ENCODE assay signal across 26 mouse cellular contexts in genomic region chr2:153083824-153084223, GRCm38 (mm10). TPM values are rescaled to one million over a fixed set of nuclear protein-coding genes. Genes with fewer than 3 reads are reported as not detected.
DNase-seq lines count a peak whose midpoint lies in the region; ATAC-seq and TF ChIP-seq lines count a peak whose summit lies in the region.
"Had no signal": no experiment of that assay in that cellular context is flagged by ENCODE, and none has a peak within 500 bp of the region (broad histone marks: within the 10 kb centered on the region; RNA-seq: fewer than 3 reads in every experiment).

No protein-coding gene starts in this region.

- TF ChIP-seq POLR2A in lung, adult 2 months (IDR thresholded peaks at IDR 0.05; ENCODE audit: borderline replicate concordance, extremely low read depth, low read depth, low read length): no peak

- no peak overlapping the region for H3K9ac ChIP-seq in lung, embryonic 16.5 days (ENCODE audit: low read length)
- H3K9ac ChIP-seq in liver, embryonic 16.5 days (ENCODE audit: low read depth, low read length): no peak overlapping the region
- H3K9ac ChIP-seq: forebrain, embryonic 13.5 days; heart, embryonic 15.5 days; liver, embryonic 14.5 days; stomach, embryonic 15.5 days had no signal

- no peaks in the 10 kb centered on the region for H3K27me3 ChIP-seq in lung, embryonic 16.5 days (ENCODE audit: control insufficient read depth, insufficient read depth, low read depth, low read length)
- H3K27me3 ChIP-seq in liver, embryonic 16.5 days (ENCODE audit: control insufficient read depth, insufficient read depth, low read depth, low read length): no peaks in the 10 kb centered on the region
- H3K27me3 ChIP-seq: Patski; stomach, embryonic 15.5 days had no signal

- no peak for ATAC-seq in lung, embryonic 16.5 days (ENCODE audit: low read depth)
- peak; percentile 37 for ATAC-seq in liver, embryonic 16.5 days (ENCODE audit: low read depth)
- no peak for ATAC-seq in erythroid progenitor cell, adult 5-6 weeks (replicated peaks; ENCODE audit: low FRiP score, poor library complexity, severe bottlenecking)
- ATAC-seq: forebrain, embryonic 13.5 days; hindbrain, embryonic 16.5 days; intestine, embryonic 16.5 days; Patski had no signal

- H3K4me1 ChIP-seq in lung, embryonic 16.5 days (replicated peaks; ENCODE audit: control insufficient read depth, insufficient read depth, low read length): no peaks in the 10 kb centered on the region
- H3K4me1 ChIP-seq in lung, adult 2 months (ENCODE audit: control insufficient read depth, insufficient read depth, low read length): peaks cover 6% of the 10 kb centered on the region
- H3K4me1 ChIP-seq in brown adipose tissue, adult 24 weeks (ENCODE audit: control insufficient read depth, insufficient read depth, insufficient read length, low read length): peaks cover 9% of the 10 kb centered on the region
- no peaks in the 10 kb centered on the region; the same call in 1 of the 2 replicates for H3K4me1 ChIP-seq in liver, embryonic 16.5 days (ENCODE audit: control insufficient read depth, low read depth, low read length)
- H3K4me1 ChIP-seq: forebrain, embryonic 13.5 days; stomach, embryonic 15.5 days had no signal

- TF ChIP-seq CTCF in lung, adult 2 months (IDR thresholded peaks at IDR 0.05; ENCODE audit: insufficient read depth, low read length): no peak

- no peaks in the 10 kb centered on the region for H3K36me3 ChIP-seq in lung, embryonic 16.5 days (ENCODE audit: control insufficient read depth, insufficient read depth, low read length)
- no peaks in the 10 kb centered on the region for H3K36me3 ChIP-seq in liver, embryonic 16.5 days (ENCODE audit: control insufficient read depth, insufficient read depth)
- H3K36me3 ChIP-seq: heart, embryonic 15.5 days; stomach, embryonic 15.5 days had no signal

- peak overlapping the region; percentile 28 for H3K27ac ChIP-seq in lung, embryonic 16.5 days (ENCODE audit: low read length)
- H3K27ac ChIP-seq in brown adipose tissue, adult 24 weeks (replicated peaks; ENCODE audit: low read depth, low read length): peak overlapping the region; percentile 83
- peak overlapping the region; percentile 80 for H3K27ac ChIP-seq in liver, embryonic 16.5 days (ENCODE audit: low read length)
- H3K27ac ChIP-seq: forebrain, embryonic 13.5 days; heart, adult 2 months; heart, embryonic 15.5 days; liver, embryonic 14.5 days; stomach, embryonic 15.5 days had no signal

- WGBS in lung, embryonic 16.5 days: 55% methylated on average over 4 of the region's 4 CpGs
- 73% methylated on average over 4 of the region's 4 CpGs for WGBS in lung, adult 2 months
- WGBS in liver, embryonic 16.5 days (ENCODE audit: insufficient replicate concordance): 54% methylated on average over 4 of the region's 4 CpGs

- no peak overlapping the region for H3K4me3 ChIP-seq in lung, embryonic 16.5 days (ENCODE audit: low read length)
- no peak overlapping the region for H3K4me3 ChIP-seq in lung, adult 2 months (replicated peaks; ENCODE audit: extremely low read depth, low read depth, low read length)
- no peak overlapping the region for H3K4me3 ChIP-seq in brown adipose tissue, adult 24 weeks (ENCODE audit: insufficient read depth, low read depth, low read length)
- H3K4me3 ChIP-seq in liver, embryonic 16.5 days (ENCODE audit: low read depth, low read length): no peak overlapping the region
- H3K4me3 ChIP-seq: forebrain, embryonic 13.5 days; heart, adult 2 months; heart, embryonic 15.5 days; megakaryocyte, embryonic 14.5 days; myocyte; stomach, embryonic 15.5 days had no signal

- no peaks in the 10 kb centered on the region for H3K9me3 ChIP-seq in lung, embryonic 16.5 days (ENCODE audit: control insufficient read depth, low read length)
- no peaks in the 10 kb centered on the region for H3K9me3 ChIP-seq in liver, embryonic 16.5 days (replicated peaks; ENCODE audit: control insufficient read depth, low read length)
- H3K9me3 ChIP-seq: forebrain, embryonic 13.5 days; heart, embryonic 15.5 days; megakaryocyte, embryonic 14.5 days; stomach, embryonic 15.5 days had no signal

- DNase-seq in lung, adult 2 months: no peak
- no peak for DNase-seq in kidney, postnatal 10 days
- DNase-seq in testis, postnatal 14 days (ENCODE audit: low spot score): no peak
- DNase-seq: adrenal gland, postnatal 10 days; cerebellum, adult 2 months; layer of hippocampus, postnatal 36 days; midbrain, embryonic 14.5 days; right cerebral cortex, postnatal 14 days had no signal

- no peak overlapping the region for H3K4me2 ChIP-seq in lung, embryonic 16.5 days (ENCODE audit: low read depth, low read length)
- H3K4me2 ChIP-seq in liver, embryonic 16.5 days (ENCODE audit: low read depth, low read length): no peak overlapping the region
- H3K4me2 ChIP-seq: forebrain, embryonic 13.5 days; heart, embryonic 15.5 days; stomach, embryonic 15.5 days had no signal

RNA-seq across cellular contexts. Expression of gene Ccm2l, which starts 18.1 kb away (rescaled TPM):
- polyA plus RNA-seq in lung, embryonic 16.5 days (2015; fragmentation: Nextera tagmentation; extraction: Ambion mirVana): 2.8 and 3.5 TPM in 2 replicates
- polyA plus RNA-seq in lung, adult 2 months (2012; rRNA removed): 164 and 177 TPM in 2 replicates
- polyA plus RNA-seq in brown adipose tissue, adult 24 weeks (2012; ENCODE audit: insufficient read depth, insufficient read length, missing spikeins): 4.0 and 4.5 TPM in 2 replicates
- polyA plus RNA-seq in liver, embryonic 16.5 days (2015; fragmentation: Nextera tagmentation; extraction: Ambion mirVana): 0.37 and 0.52 TPM in 2 replicates
- total RNA-seq in erythroid progenitor cell, adult 5-6 weeks (2015; ENCODE audit: low replicate concordance): 0.72 TPM in 1 of 2 replicates, not detected in the other
- total RNA-seq in erythroid progenitor cell, adult 5-6 weeks (2017; ENCODE audit: low replicate concordance): not detected in 2 replicates
- polyA plus RNA-seq: myocyte, Patski had no signal

RNA-seq across cellular contexts. Expression of gene Hck, which starts 24.4 kb away (rescaled TPM):
- polyA plus RNA-seq in lung, embryonic 16.5 days (2015; fragmentation: Nextera tagmentation; extraction: Ambion mirVana): 4.5 and 6.9 TPM in 2 replicates
- 45.0 and 52.8 TPM in 2 replicates for polyA plus RNA-seq in lung, adult 2 months (2012; rRNA removed)
- polyA plus RNA-seq in brown adipose tissue, adult 24 weeks (2012; ENCODE audit: insufficient read depth, insufficient read length, missing spikeins): 1.1 and 1.7 TPM in 2 replicates
- polyA plus RNA-seq in liver, embryonic 16.5 days (2015; fragmentation: Nextera tagmentation; extraction: Ambion mirVana): 10.1 and 11.7 TPM in 2 replicates
- total RNA-seq in erythroid progenitor cell, adult 5-6 weeks (2015; ENCODE audit: low replicate concordance): 35.7 and 36.5 TPM in 2 replicates
- total RNA-seq in erythroid progenitor cell, adult 5-6 weeks (2017; ENCODE audit: low replicate concordance): 19.4 and 38.2 TPM in 2 replicates

RNA-seq across cellular contexts. Expression of gene Xkr7, which starts 52.2 kb away (rescaled TPM):
- not detected in 2 replicates for polyA plus RNA-seq in lung, embryonic 16.5 days (2015; fragmentation: Nextera tagmentation; extraction: Ambion mirVana)
- polyA plus RNA-seq in lung, adult 2 months (2012; rRNA removed): 0.03 TPM in 1 of 2 replicates, not detected in the other
- polyA plus RNA-seq in brown adipose tissue, adult 24 weeks (2012; ENCODE audit: insufficient read depth, insufficient read length, missing spikeins): not detected in 2 replicates
- polyA plus RNA-seq in liver, embryonic 16.5 days (2015; fragmentation: Nextera tagmentation; extraction: Ambion mirVana): not detected in 2 replicates
- not detected in 2 replicates for total RNA-seq in erythroid progenitor cell, adult 5-6 weeks (2015; ENCODE audit: low replicate concordance)
- not detected in 2 replicates for total RNA-seq in erythroid progenitor cell, adult 5-6 weeks (2017; ENCODE audit: low replicate concordance)
- total RNA-seq: gastrocnemius, adult 8-10 months; heart, adult 2 months; hematopoietic stem cell, adult 5-6 weeks had no signal
- polyA plus RNA-seq: heart, embryonic 15.5 days; kidney, embryonic 14.5 days; liver, embryonic 14.5 days; myocyte; Patski; thymus, postnatal 0 days had no signal

Comparison
In these comparisons a context has a peak if more than half of its experiments do, and no peak if none do; other contexts are left out.
1. RNA of gene Ccm2l, which starts 18.1 kb away (polyA plus RNA-seq): 164 to 177 TPM in lung, adult 2 months; 4.0 to 4.5 TPM in brown adipose tissue, adult 24 weeks, 2.8 to 3.5 TPM in lung, embryonic 16.5 days and 0.37 to 0.52 TPM in liver, embryonic 16.5 days; every median in the first group is over 10 times any median in the second.
2. H3K27ac ChIP-seq: peak in every context shown above with its lines; median percentile 83 in brown adipose tissue, adult 24 weeks; 80 in liver, embryonic 16.5 days; 28 in lung, embryonic 16.5 days.